Mouse (Mus musculus): Measurements from ENCODE around the gene Gpa33. TPM values are rescaled to one million over a fixed set of nuclear protein-coding genes. Genes with fewer than 3 reads are reported as not detected.
A peak's percentile ranks its signal among the peaks of the same experiment; 100 is the strongest.

Gene Gpa33
- 5.5 and 6.0 TPM in 2 replicates for polyA plus RNA-seq (2014; fragmentation: Nextera tagmentation; extraction: Ambion mirVana)

GRCm38 (mm10) chr1:166130224-166130860 is at the start of gene Gpa33:
Gene Gpa33, plus strand, starts transcription at chr1:166130238.
- H3K4me3 ChIP-seq (ENCODE audit: low read depth, low read length): no peak within 1 kb of the TSS
- peak; percentile 35; the same call in 1 of the 2 replicates for ATAC-seq (ENCODE audit: insufficient number of reproducible peaks, insufficient read depth, low FRiP score, low read depth)
- H3K9me3 ChIP-seq (ENCODE audit: control insufficient read depth, low read depth, low read length): no peaks in the 10 kb centered on the region
- H3K27ac ChIP-seq (ENCODE audit: low read length): no peak within 1 kb of the TSS
- H3K9ac ChIP-seq (replicated peaks; ENCODE audit: low read depth, low read length): no peak within 1 kb of the TSS
- H3K4me2 ChIP-seq (replicated peaks; ENCODE audit: low read depth, low read length): no peak within 1 kb of the TSS
- peaks cover 20% of the 10 kb centered on the region; the same call in 1 of the 2 replicates for H3K4me1 ChIP-seq (ENCODE audit: control insufficient read depth, insufficient read depth, low read length)
- H3K36me3 ChIP-seq (ENCODE audit: control insufficient read depth, insufficient read depth, low read length): no peaks in the 10 kb centered on the region
- H3K27me3 ChIP-seq (ENCODE audit: control insufficient read depth, insufficient read depth, low read length): no peaks in the 10 kb centered on the region
- 85% methylated on average over 5 of the region's 5 CpGs for WGBS

DNA sequence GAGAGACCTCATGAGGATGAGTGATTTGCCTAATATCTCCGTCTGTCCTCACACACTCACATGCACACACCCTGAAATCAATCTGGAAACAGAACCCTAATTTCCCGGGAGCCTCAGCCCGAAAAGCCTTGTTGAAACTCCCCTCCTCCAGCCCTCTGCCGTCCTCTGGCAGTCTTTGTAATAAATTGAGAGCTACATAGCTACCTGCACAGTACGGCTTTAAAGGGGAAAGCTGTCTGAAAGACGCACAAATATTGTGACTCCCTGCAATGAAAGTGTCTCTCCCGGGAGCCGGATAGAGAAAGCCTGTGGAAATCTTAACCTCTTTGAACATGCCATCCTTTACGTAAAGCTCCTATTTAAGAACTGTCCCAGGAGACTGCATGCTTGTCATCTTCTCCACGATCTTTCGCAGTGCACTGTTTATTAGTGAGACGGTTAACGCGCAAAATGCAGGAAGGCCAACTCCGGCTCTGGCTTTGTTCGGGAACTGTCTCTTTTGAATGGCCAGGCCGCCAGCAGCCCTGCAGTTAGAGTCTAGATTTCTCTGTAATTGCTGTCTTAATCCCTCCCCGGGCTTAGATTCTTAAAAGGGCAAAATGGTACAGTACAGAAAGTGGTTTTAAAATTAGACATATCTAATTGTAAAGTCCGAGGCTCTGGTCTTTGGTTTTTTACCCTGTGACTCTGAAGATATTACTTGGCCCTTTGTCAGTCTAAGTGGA is 41.4 kb upstream of the Gpa33 start:
- Histone ChIP-seq H3K27ac (ENCODE audit: low read length) (peak overlapping the region; percentile 15; the same call in 1 of the 2 replicates), H3K27me3 (ENCODE audit: control insufficient read depth, insufficient read depth, low read length) (no peaks in the 10 kb centered on the region), H3K9ac (replicated peaks; ENCODE audit: low read depth, low read length) (no peak overlapping the region), H3K4me2 (replicated peaks; ENCODE audit: low read depth, low read length) (no peak overlapping the region), H3K9me3 (ENCODE audit: control insufficient read depth, low read depth, low read length) (no peaks in the 10 kb centered on the region), H3K36me3 (ENCODE audit: control insufficient read depth, insufficient read depth, low read length) (no peaks in the 10 kb centered on the region), H3K4me3 (ENCODE audit: low read depth, low read length) (no peak overlapping the region), H3K4me1 (ENCODE audit: control insufficient read depth, insufficient read depth, low read length) (no peaks in the 10 kb centered on the region)
- ATAC-seq (ENCODE audit: insufficient number of reproducible peaks, insufficient read depth, low FRiP score, low read depth): no peak
- WGBS: 57% methylated on average over 19 of the region's 19 CpGs

GRCm38 (mm10) chr1:166089337-166089736 is 40.7 kb upstream of the Gpa33 start:
- Histone ChIP-seq H3K9me3 (ENCODE audit: control insufficient read depth, low read depth, low read length) (no peaks in the 10 kb centered on the region), H3K4me3 (ENCODE audit: low read depth, low read length) (no peak overlapping the region), H3K4me2 (replicated peaks; ENCODE audit: low read depth, low read length) (no peak overlapping the region), H3K36me3 (ENCODE audit: control insufficient read depth, insufficient read depth, low read length) (no peaks in the 10 kb centered on the region), H3K4me1 (ENCODE audit: control insufficient read depth, insufficient read depth, low read length) (no peaks in the 10 kb centered on the region), H3K9ac (replicated peaks; ENCODE audit: low read depth, low read length) (no peak overlapping the region), H3K27ac (ENCODE audit: low read length) (no peak overlapping the region), H3K27me3 (ENCODE audit: control insufficient read depth, insufficient read depth, low read length) (no peaks in the 10 kb centered on the region)
- no peak for ATAC-seq (ENCODE audit: insufficient number of reproducible peaks, insufficient read depth, low FRiP score, low read depth)
- WGBS: 61% methylated on average over 3 of the region's 3 CpGs

- H3K4me2 ChIP-seq (replicated peaks; ENCODE audit: low read depth, low read length): no peak overlapping the region
- no peaks in the 10 kb centered on the region for H3K36me3 ChIP-seq (ENCODE audit: control insufficient read depth, insufficient read depth, low read length)
- 37% methylated on average over 4 of the region's 4 CpGs for WGBS
- no peak overlapping the region for H3K4me3 ChIP-seq (ENCODE audit: low read depth, low read length)
- H3K9ac ChIP-seq (replicated peaks; ENCODE audit: low read depth, low read length): no peak overlapping the region
- no peaks in the 10 kb centered on the region for H3K4me1 ChIP-seq (ENCODE audit: control insufficient read depth, insufficient read depth, low read length)
- ATAC-seq (ENCODE audit: insufficient number of reproducible peaks, insufficient read depth, low FRiP score, low read depth): no peak
- no peaks in the 10 kb centered on the region for H3K9me3 ChIP-seq (ENCODE audit: control insufficient read depth, low read depth, low read length)
- H3K27ac ChIP-seq (ENCODE audit: low read length): no peak overlapping the region
- no peaks in the 10 kb centered on the region for H3K27me3 ChIP-seq (ENCODE audit: control insufficient read depth, insufficient read depth, low read length)
Measured at GRCm38 (mm10) chr1:166089739-166090138, 40.3 kb upstream of the Gpa33 start.

DNA sequence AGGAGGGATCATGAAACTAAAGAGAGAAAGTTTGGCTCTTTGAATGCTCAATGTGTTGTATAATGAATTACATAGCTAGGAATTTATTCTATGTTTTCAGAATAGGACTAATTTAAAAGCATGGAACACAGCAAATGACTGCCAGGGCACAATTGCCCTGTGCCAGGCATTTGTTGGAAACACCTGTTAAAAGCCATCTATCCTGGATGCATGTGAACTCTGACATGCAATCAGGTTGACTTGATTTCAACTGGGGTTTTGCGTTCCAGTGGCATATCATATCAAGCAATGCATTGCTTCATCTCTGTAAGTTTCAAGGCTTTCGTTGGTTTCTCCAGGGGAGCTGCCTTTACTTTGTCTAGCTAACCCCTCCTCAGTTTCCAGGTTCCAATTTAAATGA is 39.7 kb upstream of the Gpa33 start:
- 54% methylated on average over 2 of the region's 2 CpGs for WGBS
- H3K9me3 ChIP-seq (ENCODE audit: control insufficient read depth, low read depth, low read length): no peaks in the 10 kb centered on the region
- H3K36me3 ChIP-seq (ENCODE audit: control insufficient read depth, insufficient read depth, low read length): no peaks in the 10 kb centered on the region
- H3K9ac ChIP-seq (replicated peaks; ENCODE audit: low read depth, low read length): no peak overlapping the region
- ATAC-seq (ENCODE audit: insufficient number of reproducible peaks, insufficient read depth, low FRiP score, low read depth): no peak
- no peaks in the 10 kb centered on the region for H3K4me1 ChIP-seq (ENCODE audit: control insufficient read depth, insufficient read depth, low read length)
- no peak overlapping the region for H3K27ac ChIP-seq (ENCODE audit: low read length)
- no peaks in the 10 kb centered on the region for H3K27me3 ChIP-seq (ENCODE audit: control insufficient read depth, insufficient read depth, low read length)
- no peak overlapping the region for H3K4me3 ChIP-seq (ENCODE audit: low read depth, low read length)
- no peak overlapping the region for H3K4me2 ChIP-seq (replicated peaks; ENCODE audit: low read depth, low read length)

DNA sequence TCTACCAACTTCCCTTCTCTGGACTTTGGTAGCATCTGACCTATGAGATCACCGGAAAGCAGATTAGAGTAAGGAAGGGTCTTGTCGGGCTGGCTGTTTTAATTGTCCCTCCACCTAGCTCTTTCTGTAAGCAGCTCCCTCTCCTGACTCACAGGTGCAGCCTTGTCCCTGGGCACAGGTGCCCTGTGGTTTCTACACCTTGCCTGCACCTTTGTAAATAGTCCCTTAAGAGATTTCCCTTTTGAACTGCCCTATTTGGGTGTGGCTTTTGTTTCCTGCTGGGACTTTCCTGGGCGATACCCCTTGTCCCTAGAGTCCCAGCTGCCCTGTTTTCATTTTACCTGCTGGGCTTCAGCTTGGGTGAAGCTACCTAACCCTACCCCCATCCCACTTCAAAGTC is 35.6 kb upstream of the Gpa33 start:
- Histone ChIP-seq H3K4me3 (ENCODE audit: low read depth, low read length) (no peak overlapping the region), H3K27me3 (ENCODE audit: control insufficient read depth, insufficient read depth, low read length) (no peaks in the 10 kb centered on the region), H3K9me3 (ENCODE audit: control insufficient read depth, low read depth, low read length) (no peaks in the 10 kb centered on the region), H3K9ac (replicated peaks; ENCODE audit: low read depth, low read length) (no peak overlapping the region), H3K4me2 (replicated peaks; ENCODE audit: low read depth, low read length) (no peak overlapping the region), H3K36me3 (ENCODE audit: control insufficient read depth, insufficient read depth, low read length) (no peaks in the 10 kb centered on the region), H3K4me1 (ENCODE audit: control insufficient read depth, insufficient read depth, low read length) (no peaks in the 10 kb centered on the region), H3K27ac (ENCODE audit: low read length) (no peak overlapping the region)
- 74% methylated on average over 3 of the region's 3 CpGs for WGBS
- ATAC-seq (ENCODE audit: insufficient number of reproducible peaks, insufficient read depth, low FRiP score, low read depth): no peak

GRCm38 (mm10) chr1:166098120-166098519 is 31.9 kb upstream of the Gpa33 start:
- H3K27ac ChIP-seq (ENCODE audit: low read length): no peak overlapping the region
- 94% methylated on average over 2 of the region's 2 CpGs for WGBS
- no peaks in the 10 kb centered on the region for H3K36me3 ChIP-seq (ENCODE audit: control insufficient read depth, insufficient read depth, low read length)
- no peaks in the 10 kb centered on the region for H3K27me3 ChIP-seq (ENCODE audit: control insufficient read depth, insufficient read depth, low read length)
- no peak overlapping the region for H3K4me2 ChIP-seq (replicated peaks; ENCODE audit: low read depth, low read length)
- H3K9me3 ChIP-seq (ENCODE audit: control insufficient read depth, low read depth, low read length): no peaks in the 10 kb centered on the region
- ATAC-seq (ENCODE audit: insufficient number of reproducible peaks, insufficient read depth, low FRiP score, low read depth): no peak
- H3K9ac ChIP-seq (replicated peaks; ENCODE audit: low read depth, low read length): no peak overlapping the region
- no peaks in the 10 kb centered on the region for H3K4me1 ChIP-seq (ENCODE audit: control insufficient read depth, insufficient read depth, low read length)
- no peak overlapping the region for H3K4me3 ChIP-seq (ENCODE audit: low read depth, low read length)

DNA sequence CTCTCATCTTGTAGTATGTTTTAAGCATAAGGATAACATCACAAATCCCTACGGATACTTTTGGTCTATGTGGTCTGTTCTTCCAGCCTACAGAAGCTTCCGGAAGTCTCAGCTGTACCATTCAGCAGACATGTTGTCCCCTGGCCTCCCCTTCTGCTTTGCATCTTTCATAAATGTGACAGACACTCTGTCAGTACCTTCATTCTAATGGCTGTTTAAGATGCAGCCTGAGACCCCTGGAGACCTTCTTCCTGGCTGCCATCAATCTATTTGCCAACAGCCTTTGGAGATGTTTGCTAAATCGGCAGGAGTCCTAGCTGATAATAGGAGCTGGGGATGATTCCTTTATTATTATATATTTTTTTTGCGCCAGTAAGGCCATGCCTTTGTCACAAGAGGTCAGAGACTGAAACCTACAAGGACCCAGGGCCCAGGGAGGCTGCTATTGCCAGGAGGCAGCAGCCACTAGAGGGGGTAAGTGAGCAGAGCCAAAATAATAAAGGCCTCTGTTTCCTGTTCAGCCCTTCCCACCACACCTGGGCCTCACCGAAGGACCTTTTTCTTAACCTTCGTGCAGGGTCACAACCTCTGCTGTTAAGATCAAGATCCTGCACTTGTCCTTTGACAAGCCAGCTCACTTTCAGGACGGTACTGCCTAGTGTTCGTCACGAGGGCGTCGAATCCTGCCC is 27.0 kb upstream of the Gpa33 start:
- Histone ChIP-seq H3K4me2 (replicated peaks; ENCODE audit: low read depth, low read length) (no peak overlapping the region), H3K4me1 (ENCODE audit: control insufficient read depth, insufficient read depth, low read length) (no peaks in the 10 kb centered on the region), H3K27ac (ENCODE audit: low read length) (no peak overlapping the region), H3K27me3 (ENCODE audit: control insufficient read depth, insufficient read depth, low read length) (no peaks in the 10 kb centered on the region), H3K9ac (replicated peaks; ENCODE audit: low read depth, low read length) (no peak overlapping the region), H3K4me3 (ENCODE audit: low read depth, low read length) (no peak overlapping the region), H3K9me3 (ENCODE audit: control insufficient read depth, low read depth, low read length) (no peaks in the 10 kb centered on the region), H3K36me3 (ENCODE audit: control insufficient read depth, insufficient read depth, low read length) (no peaks in the 10 kb centered on the region)
- no peak for ATAC-seq (ENCODE audit: insufficient number of reproducible peaks, insufficient read depth, low FRiP score, low read depth)
- 58% methylated on average over 11 of the region's 11 CpGs for WGBS
